Mouse (Mus musculus): Measurements from ENCODE around the gene P2rx2.
A peak's percentile ranks its signal among the peaks of the same experiment; 100 is the strongest.

P2rx2 gene

GRCm38 (mm10) chr5:110342648-110343284, at the start of gene P2rx2:
TSS of gene P2rx2 (minus strand) at chr5:110343212.
- DNase-seq: no peak

- DNase-seq: peak; percentile 81
Measured at GRCm38 (mm10) chr5:110392727-110393126, 49.7 kb upstream of the P2rx2 start.

GRCm38 (mm10) chr5:110390631-110391030, 47.6 kb upstream of the P2rx2 start:
- peak; percentile 58 for DNase-seq

GRCm38 (mm10) chr5:110387332-110387731, 44.3 kb upstream of the P2rx2 start:
- no peak for DNase-seq

- DNase-seq: peak; percentile 64
Measured at GRCm38 (mm10) chr5:110386371-110387330, 43.6 kb upstream of the P2rx2 start.

GRCm38 (mm10) chr5:110385263-110385662, 42.3 kb upstream of the P2rx2 start:
- DNase-seq: no peak

GRCm38 (mm10) chr5:110384491-110384890, 41.5 kb upstream of the P2rx2 start:
- no peak for DNase-seq

GRCm38 (mm10) chr5:110379823-110380222, 36.8 kb upstream of the P2rx2 start:
- DNase-seq: no peak

GRCm38 (mm10) chr5:110379086-110379485, 36.1 kb upstream of the P2rx2 start:
- DNase-seq: no peak

- DNase-seq: no peak
Measured at GRCm38 (mm10) chr5:110378181-110378583, 35.2 kb upstream of the P2rx2 start.

GRCm38 (mm10) chr5:110376802-110377433, 33.9 kb upstream of the P2rx2 start:
- peak; percentile 84 for DNase-seq

GRCm38 (mm10) chr5:110363822-110364545, 21.0 kb upstream of the P2rx2 start:
- no peak for DNase-seq

- no peak for DNase-seq
Measured at GRCm38 (mm10) chr5:110363179-110363821, 20.3 kb upstream of the P2rx2 start.

GRCm38 (mm10) chr5:110362813-110363178, 19.8 kb upstream of the P2rx2 start:
- DNase-seq: no peak

GRCm38 (mm10) chr5:110361465-110361864, 18.5 kb upstream of the P2rx2 start:
- no peak for DNase-seq

- DNase-seq: peak; percentile 80
Measured at GRCm38 (mm10) chr5:110357531-110358179, 14.6 kb upstream of the P2rx2 start.

- no peak for DNase-seq
Measured at GRCm38 (mm10) chr5:110354716-110355115, 11.7 kb upstream of the P2rx2 start.

- no peak for DNase-seq
Measured at GRCm38 (mm10) chr5:110347006-110347405, 4.0 kb upstream of the P2rx2 start.

GRCm38 (mm10) chr5:110345553-110345952, 2.5 kb upstream of the P2rx2 start:
- DNase-seq: no peak

- no peak for DNase-seq
Measured at GRCm38 (mm10) chr5:110344524-110344923, 1.5 kb upstream of the P2rx2 start, which contains the start of gene Lrcol1. TSS of gene Lrcol1 (plus strand) at chr5:110344730.

- DNase-seq: no peak
Measured at GRCm38 (mm10) chr5:110338792-110339191, 4.2 kb downstream of the P2rx2 start.

GRCm38 (mm10) chr5:110330508-110330907, 12.5 kb downstream of the P2rx2 start:
- no peak for DNase-seq

Data from cerebellum, adult 11 months (tissue).